Mouse (Mus musculus) MEL (cell line): ENCODE measurements around the gene Ltn1. TPM values are rescaled to one million over a fixed set of nuclear protein-coding genes. Genes with fewer than 3 reads are reported as not detected.

ENCODE experiments used
- DNase-seq: peaks from one replicate; pipeline ENCODE4 v3.0.0; 2011; ENCODE audit warnings: low read depth, low spot score
- H3K27ac ChIP-seq: 2 replicates; pipeline ENCODE4 v1.5.1; 2012; ENCODE audit warnings: low read depth, mild to moderate bottlenecking, control low read depth, low read length, moderate library complexity; ENCODE audit not compliant: control insufficient read depth
- H3K27me3 ChIP-seq, 2 experiments: fragments of 150-350 bp in 1 of 2; sonication (generic) in 1 of 2; 2 replicates each; pipeline ENCODE4 v1.6.1; 2012; ENCODE audit warnings: low read length in 2 of 2, mild to moderate bottlenecking in 2 of 2, improper control_type of control experiment in 1 of 2, moderate library complexity in 1 of 2; ENCODE audit not compliant: insufficient read depth in 2 of 2, control insufficient read depth in 1 of 2
- H3K36me3 ChIP-seq, 2 experiments: 2 replicates each; pipeline ENCODE4 v1.6.1; 2012 to 2014; ENCODE audit warnings: low read length in 2 of 2, improper control_type of control experiment in 1 of 2, inconsistent platforms in 1 of 2, mild to moderate bottlenecking in 1 of 2; ENCODE audit not compliant: insufficient read depth in 2 of 2, control insufficient read depth in 1 of 2
- H3K4me1 ChIP-seq, 2 experiments: fragments of 150-350 bp in 1 of 2; sonication (generic) in 1 of 2; 2 replicates each; pipeline ENCODE4 v1.6.1; 2012; ENCODE audit warnings: low read length in 2 of 2, improper control_type of control experiment in 1 of 2, mild to moderate bottlenecking in 1 of 2; ENCODE audit not compliant: insufficient read depth in 2 of 2, control insufficient read depth in 1 of 2
- H3K4me3 ChIP-seq, 2 experiments: fragments of 150-350 bp in 1 of 2; sonication (generic) in 1 of 2; 2 replicates each; pipeline ENCODE4 v1.5.1; 2012; ENCODE audit warnings: low read depth in 2 of 2, low read length in 2 of 2, mild to moderate bottlenecking in 2 of 2, moderate library complexity in 2 of 2, control low read depth in 1 of 2, improper control_type of control experiment in 1 of 2; ENCODE audit not compliant: control insufficient read depth in 1 of 2, insufficient read depth in 1 of 2
- H3K79me2 ChIP-seq: 2 replicates; pipeline ENCODE4 v1.6.1; 2012; ENCODE audit warnings: mild to moderate bottlenecking, low read length, moderate library complexity; ENCODE audit not compliant: control insufficient read depth, poor library complexity, insufficient read depth
- H3K9ac ChIP-seq: 2 replicates; pipeline ENCODE4 v1.6.1; 2012; ENCODE audit warnings: low read depth, mild to moderate bottlenecking, control low read depth, low read length, moderate library complexity; ENCODE audit not compliant: control insufficient read depth, poor library complexity, severe bottlenecking
- H3K9me3 ChIP-seq: fragments of 150-350 bp; sonication (generic); replicated peaks from 2 replicates; pipeline ENCODE4 v1.6.1; 2012; ENCODE audit warnings: mild to moderate bottlenecking, low read length, improper control_type of control experiment, moderate library complexity; ENCODE audit not compliant: insufficient read depth
- BHLHE40 ChIP-seq: IDR thresholded peaks from 2 replicates; pipeline ENCODE4 v1.6.1; 2012; ENCODE audit warnings: low read depth, mild to moderate bottlenecking, inconsistent platforms, low read length, improper control_type of control experiment, borderline replicate concordance
- CHD1 ChIP-seq: IDR thresholded peaks from 2 replicates; pipeline ENCODE4 v1.6.1; 2012; ENCODE audit warnings: low read depth, mild to moderate bottlenecking, inconsistent platforms, low read length, improper control_type of control experiment
- E2F4 ChIP-seq: IDR thresholded peaks from 2 replicates; pipeline ENCODE4 v1.6.1; 2011; ENCODE audit warnings: low read depth, low read length, improper control_type of control experiment, borderline replicate concordance
- ETS1 ChIP-seq: IDR thresholded peaks from 2 replicates; pipeline ENCODE4 v1.6.1; 2012; ENCODE audit warnings: low read depth, mild to moderate bottlenecking, inconsistent platforms, low read length, improper control_type of control experiment, moderate library complexity
- GATA1 ChIP-seq: IDR thresholded peaks from 2 replicates; pipeline ENCODE4 v1.6.1; 2011; ENCODE audit warnings: low read depth, low read length, improper control_type of control experiment
- MXI1 ChIP-seq: IDR thresholded peaks from 2 replicates; pipeline ENCODE4 v1.6.1; 2011; ENCODE audit warnings: mild to moderate bottlenecking, low read depth, low read length, improper control_type of control experiment
- MYB ChIP-seq: IDR thresholded peaks from 2 replicates; pipeline ENCODE4 v1.6.1; 2011; ENCODE audit warnings: mild to moderate bottlenecking, low read depth, low read length, improper control_type of control experiment
- NELFE ChIP-seq: IDR thresholded peaks from 2 replicates; pipeline ENCODE4 v1.6.1; 2011; ENCODE audit warnings: low read depth, low read length, improper control_type of control experiment
- POLR2A ChIP-seq, 2 experiments: IDR thresholded peaks; 2 replicates each; pipeline ENCODE4 v1.6.1; 2011 to 2012; ENCODE audit warnings: low read length in 2 of 2, mild to moderate bottlenecking in 2 of 2, control low read depth in 1 of 2, improper control_type of control experiment in 1 of 2, low read depth in 1 of 2, moderate library complexity in 1 of 2; ENCODE audit not compliant: control insufficient read depth in 1 of 2, insufficient read depth in 1 of 2, poor library complexity in 1 of 2
- POLR2AphosphoS2 ChIP-seq: IDR thresholded peaks from 2 replicates; pipeline ENCODE4 v1.6.1; 2011; ENCODE audit warnings: low read length, improper control_type of control experiment
- POLR2AphosphoS5 ChIP-seq: IDR thresholded peaks from 2 replicates; pipeline ENCODE4 v1.6.1; 2012; ENCODE audit warnings: low read depth, borderline replicate concordance, mild to moderate bottlenecking, inconsistent platforms, low read length, moderate library complexity, mixed read lengths
- RAD21 ChIP-seq: IDR thresholded peaks from 2 replicates; pipeline ENCODE4 v1.6.1; 2011; ENCODE audit warnings: mild to moderate bottlenecking, low read depth, low read length, improper control_type of control experiment
- RCOR1 ChIP-seq: IDR thresholded peaks from 2 replicates; pipeline ENCODE4 v1.6.1; 2012; ENCODE audit warnings: low read depth, mild to moderate bottlenecking, inconsistent platforms, low read length, improper control_type of control experiment
- TAL1 ChIP-seq: IDR thresholded peaks from 2 replicates; pipeline ENCODE4 v1.6.1; 2012; ENCODE audit warnings: mild to moderate bottlenecking, inconsistent platforms, low read length, moderate library complexity, mixed read lengths
- TBP ChIP-seq: IDR thresholded peaks from 2 replicates; pipeline ENCODE4 v1.8.0; 2011; ENCODE audit warnings: low read depth, low read length, improper control_type of control experiment
- USF2 ChIP-seq, 2 experiments: IDR thresholded peaks; 2 replicates each; pipeline ENCODE4 v1.6.1; 2011 to 2012; ENCODE audit warnings: improper control_type of control experiment in 2 of 2, low read length in 2 of 2, borderline replicate concordance in 1 of 2, inconsistent platforms in 1 of 2, low read depth in 1 of 2, mild to moderate bottlenecking in 1 of 2; ENCODE audit not compliant: insufficient read depth in 1 of 2
- ZKSCAN1 ChIP-seq: IDR thresholded peaks from 2 replicates; pipeline ENCODE4 v1.6.1; 2012; ENCODE audit warnings: low read depth, mild to moderate bottlenecking, inconsistent platforms, low read length, improper control_type of control experiment, moderate library complexity
- polyA plus RNA-seq, 2 experiments: library from polyadenylated mRNA; stranded (reverse) in 1 of 2; unstranded in 1 of 2; fragments of >175 nt in 1 of 2; fragments of >200 nt in 1 of 2; gene quantifications; 2 replicates each; pipeline versions ENCODE4 v1.2.1 to v1.2.4; 2012; ENCODE audit warnings: low replicate concordance in 2 of 2, low read depth in 1 of 2; ENCODE audit not compliant: insufficient read length in 2 of 2, insufficient read depth in 1 of 2, missing spikeins in 1 of 2
- total RNA-seq: library from RNA; depleted of rRNA; stranded (reverse); fragments of 300-350 nt; gene quantifications from 2 replicates; pipeline ENCODE4 v1.2.3, GENCODE M21; 2012

Ltn1 gene
- total and polyA plus RNA-seq, 3 experiments = 16.0 to 55.9 (median 22.3) TPM

DNA sequence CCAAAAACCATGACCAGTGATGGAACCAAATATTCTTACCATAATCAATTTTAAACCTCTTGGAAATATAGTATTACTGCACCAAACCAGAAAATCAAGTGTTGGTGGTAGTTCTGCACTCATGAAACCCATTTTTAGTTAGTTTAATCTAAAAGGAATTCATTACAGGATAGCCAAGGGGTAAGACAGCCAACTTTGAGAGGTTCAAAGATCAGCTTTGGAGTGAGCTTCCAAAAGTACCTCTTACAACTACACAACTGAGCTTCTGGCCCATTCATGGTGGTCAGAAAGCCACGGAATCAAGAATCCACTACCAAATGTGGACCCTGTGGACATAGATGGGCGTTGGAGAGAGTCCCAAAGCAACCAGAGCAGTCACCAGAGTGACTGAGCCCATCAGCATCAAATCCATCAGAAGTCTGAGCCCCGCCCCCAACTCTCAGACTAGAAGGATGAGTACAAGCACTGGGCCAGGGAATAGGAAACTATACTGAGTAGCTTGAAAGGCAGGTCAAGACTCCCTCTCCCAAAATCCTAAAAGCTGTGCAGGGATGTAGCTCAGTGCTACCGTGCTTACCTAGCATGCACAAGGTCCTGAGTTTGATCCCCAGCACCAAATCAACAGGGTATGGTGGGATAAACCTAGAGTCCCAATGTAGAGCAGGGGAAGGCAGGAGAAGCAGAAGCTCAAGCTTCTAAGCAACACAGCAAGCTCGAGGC lies 80.9 kb downstream of the Ltn1 start:
- no peak overlapping the region for H3K4me3 ChIP-seq
- H3K9ac ChIP-seq = no peak overlapping the region
- H3K4me1 ChIP-seq = no peaks in the 10 kb centered on the region
- peaks cover 2% of the 10 kb centered on the region; the same call in 1 of the 2 replicates for H3K79me2 ChIP-seq
- no peak for TF ChIP-seq MYB
- TF ChIP-seq POLR2AphosphoS2 = no peak
- TF ChIP-seq CHD1 = no peak
- no peak for TF ChIP-seq ETS1
- no peak for TF ChIP-seq ZKSCAN1
- TF ChIP-seq USF2 (IDR thresholded peaks at IDR 0.05; ENCODE audit: borderline replicate concordance in 1 of 2, insufficient read depth in 1 of 2, low read depth in 1 of 2, low read length in 2 of 2) = no peak
- no peak overlapping the region for H3K27ac ChIP-seq
- no peaks in the 10 kb centered on the region; a peak in 1 of 4 replicates for H3K27me3 ChIP-seq
- no peaks in the 10 kb centered on the region for H3K9me3 ChIP-seq
- H3K36me3 ChIP-seq = peaks cover 0 to 10% of the 10 kb centered on the region in 2 experiments; a peak in 2 of 4 replicates
- no peak for DNase-seq

DNA sequence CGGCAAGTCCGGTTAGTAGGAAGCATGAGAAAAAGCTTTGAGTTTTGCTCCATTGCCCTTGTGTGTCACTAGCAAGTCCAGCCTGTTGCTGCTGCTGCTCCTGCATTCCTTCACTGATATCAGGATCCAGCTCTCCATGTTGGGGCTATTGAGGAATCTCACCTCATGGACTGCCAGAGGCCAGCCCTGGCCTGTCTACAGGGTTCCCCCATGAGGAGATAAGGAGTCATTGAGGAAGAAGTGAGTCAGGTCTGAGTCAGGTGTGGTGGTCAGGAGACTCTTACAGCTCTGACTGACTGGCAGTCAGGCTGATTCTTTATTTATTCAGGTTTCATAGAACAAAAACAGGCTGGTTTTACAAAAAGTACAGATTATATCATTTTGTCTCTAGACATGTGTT lies 84.3 kb downstream of the Ltn1 start:
- H3K79me2 ChIP-seq = no peaks in the 10 kb centered on the region
- H3K9me3 ChIP-seq = no peaks in the 10 kb centered on the region
- peaks cover 6 to 7% of the 10 kb centered on the region in 2 experiments for H3K27me3 ChIP-seq
- TF ChIP-seq CHD1 = no peak
- no peak for TF ChIP-seq RCOR1
- no peak for TF ChIP-seq BHLHE40
- TF ChIP-seq GATA1 = no peak
- TF ChIP-seq MXI1 = no peak
- TF ChIP-seq USF2 (IDR thresholded peaks at IDR 0.05; ENCODE audit: borderline replicate concordance in 1 of 2, insufficient read depth in 1 of 2, low read depth in 1 of 2, low read length in 2 of 2) = no peak
- TF ChIP-seq TBP = no peak
- TF ChIP-seq E2F4 = no peak
- TF ChIP-seq POLR2AphosphoS5 = no peak
- no peak for TF ChIP-seq RAD21
- no peak for TF ChIP-seq TAL1
- no peak for TF ChIP-seq POLR2A (IDR thresholded peaks at IDR 0.05; ENCODE audit: control insufficient read depth in 1 of 2, insufficient read depth in 1 of 2, low read depth in 1 of 2, low read length in 2 of 2, poor library complexity in 1 of 2)
- TF ChIP-seq NELFE = no peak
- H3K36me3 ChIP-seq = no peaks in the 10 kb centered on the region
- no peak overlapping the region for H3K4me3 ChIP-seq
- no peak for DNase-seq
- H3K27ac ChIP-seq = no peak overlapping the region
- H3K4me1 ChIP-seq = no peaks in the 10 kb centered on the region
- H3K9ac ChIP-seq = no peak overlapping the region
